Mouse (Mus musculus): Measurements from ENCODE around the gene Zfand3. TPM values are rescaled to one million over a fixed set of nuclear protein-coding genes. Genes with fewer than 3 reads are reported as not detected.

Zfand3 gene
- polyA plus RNA-seq, 1 experiment from 2014 or later = 49.3 TPM

DNA sequence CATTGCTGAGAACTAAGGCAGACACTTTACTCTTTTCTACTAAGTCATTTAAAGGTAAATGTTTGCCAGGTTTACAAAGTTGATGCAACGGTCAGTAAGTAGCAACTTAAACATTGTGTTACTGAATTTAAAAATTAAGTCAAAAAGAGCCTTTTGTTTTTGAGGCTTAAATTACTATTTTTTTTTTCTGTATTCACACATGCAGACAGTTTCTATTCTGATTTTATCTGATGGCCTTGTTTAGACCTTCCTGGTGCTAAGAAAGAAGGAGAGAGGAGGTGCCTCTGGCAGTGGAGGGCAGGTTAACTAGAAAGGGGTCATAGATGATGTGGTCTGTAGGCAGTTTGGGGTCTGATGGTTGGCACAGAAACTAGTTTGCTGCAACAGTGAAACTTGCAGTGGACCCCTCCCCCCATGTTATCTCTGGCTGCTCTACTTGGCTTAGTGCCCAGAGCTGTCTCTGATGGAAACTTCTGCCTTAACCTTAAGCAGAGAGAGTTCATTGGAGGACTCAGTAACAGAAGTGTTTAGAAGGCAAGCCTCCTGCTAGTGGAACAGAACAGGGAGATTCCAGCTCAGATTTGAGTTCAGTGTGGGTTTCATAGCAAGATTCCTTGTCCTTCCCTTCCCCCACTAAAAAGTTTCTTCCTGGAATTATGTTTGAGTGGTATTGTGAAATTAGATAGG, 23.0 kb downstream of the Zfand3 start:
- Histone ChIP-seq H3K36me3 (no peaks in the 10 kb centered on the region), H3K4me2 (peak overlapping the region; percentile 49), H3K4me1 (replicated peaks) (peaks cover 75% of the 10 kb centered on the region), H3K9me3 (replicated peaks) (no peaks in the 10 kb centered on the region), H3K4me3 (no peak overlapping the region), H3K9ac (no peak overlapping the region), H3K27me3 (no peaks in the 10 kb centered on the region), H3K27ac (peak overlapping the region; percentile 73)
- 30% methylated on average over 1 of the region's 1 CpGs for WGBS
- ATAC-seq (replicated peaks; ENCODE audit: insufficient number of reproducible peaks, insufficient read depth, low FRiP score, low read depth) = peak; percentile 78

DNA sequence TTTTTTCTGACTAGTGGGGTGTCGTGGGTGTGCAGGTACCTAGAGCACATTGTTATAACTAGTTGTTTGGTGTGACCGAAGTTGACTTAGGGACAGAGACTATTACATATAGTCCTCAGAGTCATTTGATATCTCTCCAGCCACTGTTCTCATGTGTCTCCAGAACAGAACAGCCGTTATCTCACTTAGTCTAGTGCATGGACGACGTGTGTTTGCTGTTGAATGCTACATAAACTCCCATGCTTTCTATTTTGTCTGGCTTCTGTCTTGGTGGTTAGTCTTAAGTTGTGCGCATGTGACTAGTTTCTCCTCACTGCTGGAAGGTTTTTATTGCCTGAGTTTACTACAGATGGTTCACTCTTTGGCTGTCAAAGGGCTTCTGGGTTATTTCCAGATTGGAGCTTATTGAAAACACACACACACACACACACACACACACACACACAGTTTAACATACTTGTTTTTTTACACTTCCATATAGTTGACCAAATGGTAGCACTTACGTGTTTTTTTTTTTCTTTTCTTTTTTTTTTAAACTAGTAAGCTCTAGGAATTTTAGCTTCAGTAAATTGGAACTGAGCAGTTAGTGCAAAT, 25.2 kb downstream of the Zfand3 start:
- WGBS = 40% methylated on average over 7 of the region's 7 CpGs
- ATAC-seq (replicated peaks; ENCODE audit: insufficient number of reproducible peaks, insufficient read depth, low FRiP score, low read depth) = no peak; the same call in 1 of the 2 replicates
- peak overlapping the region; percentile 3; the same call in 1 of the 2 replicates for H3K27ac ChIP-seq
- H3K36me3 ChIP-seq = no peaks in the 10 kb centered on the region
- no peak overlapping the region for H3K4me2 ChIP-seq
- peaks cover 77% of the 10 kb centered on the region for H3K4me1 ChIP-seq (replicated peaks)
- H3K4me3 ChIP-seq = no peak overlapping the region
- no peaks in the 10 kb centered on the region for H3K27me3 ChIP-seq
- H3K9me3 ChIP-seq (replicated peaks) = no peaks in the 10 kb centered on the region
- no peak overlapping the region for H3K9ac ChIP-seq

- 84% methylated on average over 4 of the region's 4 CpGs for WGBS
- no peak for ATAC-seq (replicated peaks; ENCODE audit: insufficient number of reproducible peaks, insufficient read depth, low FRiP score, low read depth)
- peaks cover 57% of the 10 kb centered on the region for H3K4me1 ChIP-seq (replicated peaks)
- no peaks in the 10 kb centered on the region for H3K27me3 ChIP-seq
- no peaks in the 10 kb centered on the region for H3K9me3 ChIP-seq (replicated peaks)
- H3K4me2 ChIP-seq = no peak overlapping the region
- no peak overlapping the region for H3K9ac ChIP-seq
- no peaks in the 10 kb centered on the region for H3K36me3 ChIP-seq
- no peak overlapping the region for H3K4me3 ChIP-seq
- H3K27ac ChIP-seq = 0 out of 2 replicates have a peak overlapping the region, but pooled peaks have one; percentile 10
These were observed 28.3 kb downstream of the Zfand3 start for GRCm38 (mm10) chr17:30032796-30033195.

DNA sequence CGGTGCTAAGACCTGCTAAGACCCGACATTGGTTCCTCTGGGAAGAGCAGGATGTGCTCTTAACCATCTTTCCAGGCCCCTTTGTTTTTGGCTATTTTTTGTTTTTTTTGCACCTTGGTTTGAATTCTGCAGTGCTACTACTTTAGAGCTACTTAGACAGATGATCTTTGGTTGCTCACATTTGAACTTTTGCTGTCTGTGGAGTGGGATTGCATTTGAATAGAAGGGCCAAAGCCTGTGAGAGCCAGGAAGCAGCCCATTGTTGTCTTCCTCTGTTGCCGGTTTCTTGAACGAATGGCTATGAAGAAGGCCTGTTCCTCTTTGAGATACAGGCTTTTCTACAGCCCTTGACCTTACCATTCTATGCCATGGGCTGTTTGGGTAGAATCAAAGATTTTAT, 29.5 kb downstream of the Zfand3 start:
- no peak overlapping the region for H3K9ac ChIP-seq
- no peak overlapping the region for H3K4me3 ChIP-seq
- H3K4me1 ChIP-seq (replicated peaks) = peaks cover 49% of the 10 kb centered on the region
- ATAC-seq (replicated peaks; ENCODE audit: insufficient number of reproducible peaks, insufficient read depth, low FRiP score, low read depth) = no peak
- H3K36me3 ChIP-seq = no peaks in the 10 kb centered on the region
- H3K4me2 ChIP-seq = no peak overlapping the region
- H3K27ac ChIP-seq = no peak overlapping the region
- H3K9me3 ChIP-seq (replicated peaks) = no peaks in the 10 kb centered on the region
- H3K27me3 ChIP-seq = no peaks in the 10 kb centered on the region
- 73% methylated on average over 4 of the region's 4 CpGs for WGBS

DNA sequence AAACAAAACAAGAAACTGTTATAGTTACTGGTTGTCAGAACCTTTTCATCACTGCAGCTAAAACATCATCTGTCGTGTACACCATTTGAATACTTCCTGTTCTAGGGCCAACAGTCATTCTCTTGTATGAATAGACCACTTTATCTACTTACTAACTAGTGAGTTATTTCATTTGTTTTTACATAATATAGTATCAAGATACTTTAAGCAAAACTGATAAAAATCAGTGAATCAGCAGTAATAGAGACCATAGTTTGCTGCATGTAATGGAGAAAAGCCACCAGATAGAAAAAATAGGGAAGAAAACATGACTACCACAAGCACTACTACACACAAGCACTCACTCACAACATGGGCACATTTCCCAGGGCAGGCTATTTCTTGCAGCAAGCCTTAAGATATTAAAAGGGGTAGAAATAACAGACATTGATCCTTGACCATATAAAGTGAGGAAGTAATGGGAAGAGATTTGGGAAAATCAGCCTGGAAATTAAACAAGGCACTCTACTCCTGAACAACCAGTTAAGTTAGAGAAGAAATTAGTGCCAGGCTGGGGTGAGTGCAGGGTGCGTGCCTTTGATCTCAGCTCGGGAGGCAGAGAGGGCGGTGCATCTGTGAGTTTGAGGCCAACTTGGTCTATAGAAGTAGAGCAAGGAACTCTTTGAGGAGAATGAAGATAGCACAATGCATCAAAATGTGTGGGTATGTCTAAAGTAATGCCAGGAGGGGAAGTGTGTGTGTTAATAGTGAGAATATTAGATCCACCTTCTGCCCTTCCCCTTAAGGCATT, 30.9 kb downstream of the Zfand3 start:
- Histone ChIP-seq H3K27me3 (no peaks in the 10 kb centered on the region), H3K9me3 (replicated peaks) (no peaks in the 10 kb centered on the region), H3K9ac (no peak overlapping the region), H3K4me3 (no peak overlapping the region), H3K4me2 (no peak overlapping the region), H3K4me1 (replicated peaks) (peaks cover 38% of the 10 kb centered on the region), H3K36me3 (no peaks in the 10 kb centered on the region), H3K27ac (no peak overlapping the region)
- WGBS = 59% methylated on average over 4 of the region's 4 CpGs
- ATAC-seq (replicated peaks; ENCODE audit: insufficient number of reproducible peaks, insufficient read depth, low FRiP score, low read depth) = no peak

- WGBS = 94% methylated on average over 7 of the region's 7 CpGs
- peaks cover 20% of the 10 kb centered on the region for H3K4me1 ChIP-seq (replicated peaks)
- H3K27ac ChIP-seq = no peak overlapping the region
- H3K4me2 ChIP-seq = no peak overlapping the region
- H3K36me3 ChIP-seq = no peaks in the 10 kb centered on the region
- H3K27me3 ChIP-seq = no peaks in the 10 kb centered on the region
- no peak for ATAC-seq (replicated peaks; ENCODE audit: insufficient number of reproducible peaks, insufficient read depth, low FRiP score, low read depth)
- no peak overlapping the region for H3K9ac ChIP-seq
- no peak overlapping the region for H3K4me3 ChIP-seq
- no peaks in the 10 kb centered on the region for H3K9me3 ChIP-seq (replicated peaks)
These were observed 38.8 kb downstream of the Zfand3 start for GRCm38 (mm10) chr17:30043163-30043822.

- no peak overlapping the region for H3K4me2 ChIP-seq
- 81% methylated on average over 2 of the region's 2 CpGs for WGBS
- H3K4me1 ChIP-seq (replicated peaks) = peaks cover 16% of the 10 kb centered on the region; the same call in 1 of the 2 replicates
- H3K4me3 ChIP-seq = no peak overlapping the region
- no peaks in the 10 kb centered on the region for H3K27me3 ChIP-seq
- no peak for ATAC-seq (replicated peaks; ENCODE audit: insufficient number of reproducible peaks, insufficient read depth, low FRiP score, low read depth)
- H3K27ac ChIP-seq = no peak overlapping the region
- H3K36me3 ChIP-seq = no peaks in the 10 kb centered on the region
- H3K9me3 ChIP-seq (replicated peaks) = no peaks in the 10 kb centered on the region
- no peak overlapping the region for H3K9ac ChIP-seq
These were observed 40.6 kb downstream of the Zfand3 start for GRCm38 (mm10) chr17:30045181-30045580.

GRCm38 (mm10) chr17:30046654-30047053, 42.1 kb downstream of the Zfand3 start:
- peaks cover 22% of the 10 kb centered on the region for H3K4me1 ChIP-seq (replicated peaks)
- no peak overlapping the region for H3K4me3 ChIP-seq
- H3K9ac ChIP-seq = no peak overlapping the region
- no peaks in the 10 kb centered on the region for H3K27me3 ChIP-seq
- no peak for ATAC-seq (replicated peaks; ENCODE audit: insufficient number of reproducible peaks, insufficient read depth, low FRiP score, low read depth)
- no peak overlapping the region for H3K4me2 ChIP-seq
- no peaks in the 10 kb centered on the region for H3K9me3 ChIP-seq (replicated peaks)
- H3K36me3 ChIP-seq = no peaks in the 10 kb centered on the region
- 91% methylated on average over 5 of the region's 5 CpGs for WGBS
- H3K27ac ChIP-seq = no peak overlapping the region

DNA sequence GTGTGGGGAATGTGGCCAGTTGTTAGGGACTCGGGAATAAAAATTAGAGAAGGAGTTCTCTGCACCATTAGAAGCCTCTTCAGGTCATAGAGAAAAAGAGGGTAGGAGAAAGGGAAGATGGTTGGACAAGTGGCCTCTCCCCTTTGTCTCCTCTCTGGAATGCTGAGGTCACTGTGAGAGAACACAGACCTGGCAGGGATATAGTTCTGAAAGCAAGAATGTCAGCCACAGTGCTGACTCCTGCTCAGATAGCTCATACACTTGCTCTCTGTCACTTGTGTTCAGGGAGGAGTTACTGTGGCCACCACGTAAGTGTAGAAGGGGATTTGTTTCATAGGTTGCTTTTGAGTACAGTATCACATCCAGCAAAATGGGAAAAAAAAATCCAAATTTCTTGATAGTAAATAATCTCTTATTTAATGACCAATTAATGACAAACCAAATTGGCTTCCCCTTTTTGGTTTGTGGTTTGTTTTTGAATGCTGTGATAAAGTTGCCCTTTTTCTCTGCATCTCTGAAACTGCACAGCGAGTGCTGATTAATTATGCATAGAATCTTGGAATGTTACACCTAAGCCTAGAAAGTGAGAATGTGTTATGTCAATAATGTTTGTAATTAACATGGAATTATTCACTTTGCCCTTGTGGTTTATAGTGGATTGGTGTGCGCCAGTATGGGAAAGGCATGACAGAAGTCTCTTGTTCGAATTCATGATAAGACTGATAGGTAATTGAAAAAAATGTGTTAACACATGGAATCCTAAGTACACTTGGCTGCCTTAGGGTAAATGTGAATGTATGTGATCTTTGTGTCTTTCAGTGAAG, 47.2 kb downstream of the Zfand3 start:
- ATAC-seq (replicated peaks; ENCODE audit: insufficient number of reproducible peaks, insufficient read depth, low FRiP score, low read depth) = peak; percentile 58; the same call in 1 of the 2 replicates
- Histone ChIP-seq H3K27me3 (no peaks in the 10 kb centered on the region), H3K4me2 (no peak overlapping the region), H3K9ac (no peak overlapping the region), H3K4me3 (no peak overlapping the region), H3K9me3 (replicated peaks) (no peaks in the 10 kb centered on the region), H3K27ac (peak overlapping the region; percentile 62), H3K4me1 (replicated peaks) (peaks cover 28% of the 10 kb centered on the region), H3K36me3 (no peaks in the 10 kb centered on the region)
- WGBS = 47% methylated on average over 5 of the region's 5 CpGs

- no peak overlapping the region for H3K4me3 ChIP-seq
- no peaks in the 10 kb centered on the region for H3K36me3 ChIP-seq
- no peak overlapping the region for H3K4me2 ChIP-seq
- no peaks in the 10 kb centered on the region for H3K27me3 ChIP-seq
- no peaks in the 10 kb centered on the region for H3K9me3 ChIP-seq (replicated peaks)
- WGBS = 50% methylated on average over 5 of the region's 5 CpGs
- peak overlapping the region; percentile 62 for H3K27ac ChIP-seq
- H3K4me1 ChIP-seq (replicated peaks) = peaks cover 25% of the 10 kb centered on the region
- no peak overlapping the region for H3K9ac ChIP-seq
- no peak for ATAC-seq (replicated peaks; ENCODE audit: insufficient number of reproducible peaks, insufficient read depth, low FRiP score, low read depth)
These were observed 47.8 kb downstream of the Zfand3 start for GRCm38 (mm10) chr17:30052347-30052742.
